Mouse (Mus musculus): ENCODE data around the gene Polr3a. TPM values are rescaled to one million over a fixed set of nuclear protein-coding genes. Genes with fewer than 3 reads are reported as not detected.
"Not testable (repeated sequence)": the region's sequence is repeated elsewhere in the genome, so short reads cannot be mapped to it uniquely, and the experiment has no call there.

Polr3a gene
- total RNA-seq, 2 experiments from 2014 or later = 7.5 to 8.1 TPM

GRCm38 (mm10) chr14:24498561-24499255 lies 11.8 kb upstream of the Polr3a start:
- intact Hi-C loops (cut with DNase I; ENCODE audit: low total_unique reads) = no loop called here

DNA sequence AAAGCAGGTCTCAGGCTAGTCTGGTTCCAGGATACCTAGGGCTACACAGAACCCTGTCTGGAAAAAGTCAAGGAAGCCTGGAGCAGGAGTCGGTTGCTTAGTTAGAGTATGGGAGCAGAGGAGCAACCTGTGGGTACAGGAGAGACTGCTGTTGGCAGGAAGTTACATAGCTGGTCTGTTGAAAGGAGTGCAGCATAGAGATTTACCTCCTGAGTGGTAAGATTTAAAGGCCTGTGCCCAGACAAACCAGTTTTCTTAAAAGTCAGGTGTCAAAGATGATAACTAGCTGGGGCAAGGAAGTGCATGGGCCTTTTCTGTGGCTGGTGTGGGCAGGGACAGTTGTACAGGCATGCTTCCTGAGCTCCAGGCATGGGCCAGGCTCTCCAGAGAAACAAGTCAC lies 10.6 kb upstream of the Polr3a start:
- DNase-seq = no peak
- intact Hi-C loops (cut with DNase I; ENCODE audit: low total_unique reads) = no loop called here

More at GRCm38 (mm10) chr14:24498561-24499255, 11.8 kb upstream of the Polr3a start:
- no peak for DNase-seq

DNA sequence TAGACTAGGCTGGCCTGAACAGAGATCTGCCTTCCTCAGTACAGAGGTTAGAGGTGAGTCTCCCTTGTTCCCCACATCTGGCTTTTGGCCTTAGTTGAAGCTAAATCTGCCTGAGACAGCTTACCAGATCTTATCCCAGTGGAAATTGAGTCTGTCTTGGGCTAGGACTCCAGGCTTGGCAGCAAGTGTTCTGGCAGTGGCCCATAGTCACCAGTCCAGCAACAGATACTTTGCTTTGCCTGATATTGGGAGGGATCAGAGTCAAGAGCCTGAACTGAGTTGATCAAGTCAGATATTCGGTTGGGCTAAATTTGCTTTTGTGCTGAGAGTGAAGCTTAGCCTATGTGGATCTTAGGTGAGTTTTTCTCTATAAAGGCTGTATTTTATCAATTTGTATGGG lies 9.6 kb upstream of the Polr3a start:
- peak; percentile 46 for DNase-seq
- intact Hi-C loops (cut with DNase I; ENCODE audit: low total_unique reads) = no loop called here

DNA sequence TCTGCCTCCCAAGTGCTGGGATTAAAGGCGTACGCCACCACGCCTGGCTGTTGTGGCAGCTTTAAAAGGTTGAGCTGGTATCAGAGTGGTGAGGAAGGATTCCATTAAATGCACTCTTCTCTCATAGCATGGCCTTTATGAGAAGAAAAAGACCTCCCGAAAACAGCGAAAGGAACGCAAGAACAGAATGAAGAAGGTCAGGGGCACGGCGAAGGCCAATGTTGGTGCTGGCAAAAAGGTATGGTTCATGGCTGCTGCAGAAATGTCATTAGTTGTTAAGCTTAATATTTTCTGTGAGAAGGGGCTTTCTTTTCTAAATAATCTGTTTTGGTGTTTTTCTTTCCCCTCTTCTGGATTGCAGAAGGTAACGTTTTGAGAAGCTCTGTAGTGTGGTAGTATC lies 6.4 kb upstream of the Polr3a start:
- DNase-seq = no peak
- intact Hi-C loops (cut with DNase I; ENCODE audit: low total_unique reads) = no loop called here

GRCm38 (mm10) chr14:24491266-24491981 lies 4.6 kb upstream of the Polr3a start:
- no peak for DNase-seq
- intact Hi-C loops (cut with DNase I; ENCODE audit: low total_unique reads) = no loop called here

- intact Hi-C loops (cut with DNase I; ENCODE audit: low total_unique reads) = no loop called here
- DNase-seq = peak; percentile 97
Measured at GRCm38 (mm10) chr14:24490468-24491265, 3.8 kb upstream of the Polr3a start.

DNA sequence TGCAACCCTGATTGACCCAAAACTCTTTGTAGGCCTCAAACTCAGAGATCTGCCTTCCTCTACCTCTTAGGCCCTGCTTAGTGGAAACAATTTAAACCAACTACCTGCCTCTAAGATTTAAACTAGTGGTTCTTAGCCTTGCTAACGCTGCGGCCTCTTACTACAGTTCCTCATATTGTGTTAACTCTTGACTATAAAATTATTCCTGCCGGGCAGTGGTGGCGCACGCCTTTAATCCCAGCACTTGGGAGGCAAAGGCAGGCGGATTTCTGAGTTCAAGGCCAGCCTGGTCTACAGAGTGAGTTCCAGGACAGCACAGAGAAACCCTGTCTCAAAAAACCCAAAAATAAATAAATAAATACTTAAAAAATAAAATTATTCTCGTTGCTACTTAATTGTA lies 2.9 kb upstream of the Polr3a start:
- DNase-seq; intact Hi-C loops (cut with DNase I; ENCODE audit: low total_unique reads): not testable (repeated sequence)

GRCm38 (mm10) chr14:24486241-24486767 lies 554 bp downstream of the Polr3a start:
- intact Hi-C loops (cut with DNase I; ENCODE audit: low total_unique reads) = no loop called here
- no peak for DNase-seq

DNA sequence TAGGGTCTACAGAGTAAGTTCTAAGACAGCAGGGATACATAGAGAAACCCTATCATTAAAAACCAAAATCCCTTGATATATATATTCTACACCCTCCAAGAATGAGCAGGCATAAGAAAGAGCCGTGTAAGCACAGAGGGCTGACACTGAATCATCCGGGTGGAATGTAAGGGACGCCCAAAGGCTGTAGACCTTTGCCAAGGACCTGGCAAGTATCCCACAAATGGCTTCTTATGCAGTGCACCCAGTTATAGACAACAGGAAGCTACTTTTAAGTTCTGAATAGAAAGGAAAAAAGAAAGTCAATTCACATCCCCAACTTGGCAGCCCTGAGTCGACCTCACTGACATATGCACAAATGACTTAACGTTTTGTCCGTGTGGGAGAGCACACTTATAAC lies 18.1 kb downstream of the Polr3a start:
- DNase-seq = no peak
- intact Hi-C loops (cut with DNase I; ENCODE audit: low total_unique reads) = no loop called here

GRCm38 (mm10) chr14:24458191-24458590 lies 28.7 kb downstream of the Polr3a start:
- intact Hi-C loops (cut with DNase I; ENCODE audit: low total_unique reads) = no loop called here
- no peak for DNase-seq

DNA sequence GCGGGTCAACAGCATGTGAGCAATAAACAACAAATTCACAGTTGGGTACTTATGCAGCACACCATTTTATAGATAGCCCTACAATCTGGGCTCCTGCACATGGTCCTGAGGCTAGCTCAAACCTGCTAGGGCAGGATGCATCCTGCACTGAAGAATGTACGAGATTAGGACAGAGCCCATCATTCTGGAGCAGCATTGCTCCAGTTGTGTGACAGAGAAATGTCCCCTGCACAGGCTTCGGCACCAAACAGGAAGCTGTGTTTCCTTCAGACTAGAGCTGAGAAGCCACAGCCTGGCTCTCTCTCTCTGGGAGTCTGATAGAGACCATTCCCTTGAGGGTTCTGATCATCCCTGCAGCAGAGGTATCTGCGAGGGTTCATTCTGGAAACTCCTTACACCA lies 43.3 kb downstream of the Polr3a start:
- DNase-seq = not testable (repeated sequence)
- intact Hi-C loops (cut with DNase I; ENCODE audit: low total_unique reads) = loop anchor here (5.0 kb wide), 1 partner anchor 56 kb away; no protein-coding TSS in a partner anchor

Other genes starting within 250 kb of the Polr3a start
- gene Dlg5, start 241.1 kb downstream of the Polr3a start, total RNA-seq (2021) = 1 to 10 TPM; 8.7 to 9.4 TPM
- gene E330034G19Rik, start 193.8 kb downstream of the Polr3a start, total RNA-seq (2021) = not detected
- 100 to 1,000 TPM; 883 to 959 TPM for gene Rps24, start 67 bp upstream of the Polr3a start, total RNA-seq (2021)

Data from gastrocnemius, postnatal 14 days (tissue).